Mouse (Mus musculus) thymus, adult 18-20 months (tissue): ENCODE data around the gene Sun2.

ENCODE experiments used
- DNase-seq, 2 experiments: peaks; one replicate each; pipeline ENCODE4 v3.0.0; 2022; ENCODE audit warnings: mixed read lengths in 2 of 2

Gene Sun2

DNA sequence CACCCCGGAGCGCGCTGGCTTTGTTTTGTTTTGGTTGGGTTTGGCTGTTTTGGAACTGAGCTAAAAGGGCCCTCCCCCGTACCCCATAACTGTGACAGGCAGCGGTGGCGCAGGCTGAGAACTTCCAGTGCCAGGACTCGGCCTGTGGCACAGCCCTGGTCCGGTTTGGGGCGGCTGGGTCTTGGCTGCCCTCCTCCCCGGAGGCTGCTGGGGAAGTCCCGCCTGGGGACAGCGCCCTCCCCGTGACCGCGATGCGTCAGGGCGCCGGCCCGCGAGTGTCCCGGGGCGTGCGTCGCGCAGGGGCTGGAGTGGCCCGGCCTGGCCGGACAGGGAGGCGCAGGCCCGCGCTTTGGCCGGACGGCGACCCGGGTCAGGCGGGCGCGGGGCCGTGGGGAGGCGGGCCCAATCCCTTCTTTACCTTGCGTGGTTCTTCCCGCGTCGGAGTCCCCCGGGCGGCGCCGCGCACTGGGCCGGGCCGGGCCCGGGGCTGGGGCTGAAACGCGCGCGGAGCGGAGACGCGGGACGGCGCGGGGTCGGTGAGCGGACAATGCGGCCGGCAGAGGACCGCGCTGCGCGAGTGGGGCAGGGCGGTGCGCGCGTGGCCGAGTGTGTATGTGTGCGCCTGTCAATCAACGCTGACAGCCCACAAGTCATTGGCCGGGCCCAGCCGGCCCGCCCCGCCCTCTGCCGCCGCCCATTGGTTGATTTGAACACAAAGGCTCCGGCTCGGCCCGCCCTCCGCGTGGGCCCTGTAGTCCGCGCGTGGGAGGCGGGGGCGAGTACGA lies at the start of gene Sun2:
TSS of gene Sun2 (minus strand) at position 616 of the 785 bp plus-strand sequence.
- peak; percentile 91 to 92 for DNase-seq

DNA sequence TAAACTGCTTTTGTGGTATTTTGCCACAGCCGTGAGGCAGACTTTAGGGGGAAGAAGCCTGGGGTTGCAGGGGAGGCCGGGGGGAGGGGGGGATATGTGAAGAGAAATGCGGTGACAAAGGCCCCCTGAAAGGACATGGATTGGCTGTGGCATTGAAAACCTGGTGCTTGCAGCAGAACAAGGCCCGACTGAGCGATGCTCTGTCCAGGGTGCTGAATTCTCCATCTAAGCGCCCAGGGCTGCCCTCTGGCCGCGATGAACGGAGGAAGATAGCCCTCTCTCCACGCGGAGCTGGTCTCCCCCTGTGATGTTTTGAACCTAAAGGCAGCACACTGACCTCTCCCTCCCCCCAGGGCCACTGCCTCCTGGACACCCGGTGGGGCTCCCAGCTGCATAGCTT lies 49.2 kb upstream of the Sun2 start:
- no peak for DNase-seq

DNA sequence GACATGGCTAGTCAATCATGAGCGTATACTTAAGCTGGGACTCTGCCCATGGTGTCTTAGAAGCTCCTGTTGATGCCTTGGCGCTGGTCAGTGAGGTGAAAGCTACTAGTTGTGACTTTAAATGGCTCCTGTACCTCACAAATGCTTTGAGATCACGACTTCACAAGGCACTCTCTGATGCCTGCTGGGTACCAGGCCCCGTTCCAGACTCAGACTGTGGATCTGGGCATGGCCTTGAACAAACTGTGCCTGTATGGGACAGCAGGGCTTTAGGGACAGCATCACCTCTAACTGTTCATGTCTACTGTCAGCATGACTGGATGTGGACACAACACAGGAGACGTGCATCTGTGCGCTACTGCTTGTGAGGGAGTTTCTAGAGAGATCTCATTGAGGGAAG lies 48.6 kb upstream of the Sun2 start:
- no peak for DNase-seq

DNA sequence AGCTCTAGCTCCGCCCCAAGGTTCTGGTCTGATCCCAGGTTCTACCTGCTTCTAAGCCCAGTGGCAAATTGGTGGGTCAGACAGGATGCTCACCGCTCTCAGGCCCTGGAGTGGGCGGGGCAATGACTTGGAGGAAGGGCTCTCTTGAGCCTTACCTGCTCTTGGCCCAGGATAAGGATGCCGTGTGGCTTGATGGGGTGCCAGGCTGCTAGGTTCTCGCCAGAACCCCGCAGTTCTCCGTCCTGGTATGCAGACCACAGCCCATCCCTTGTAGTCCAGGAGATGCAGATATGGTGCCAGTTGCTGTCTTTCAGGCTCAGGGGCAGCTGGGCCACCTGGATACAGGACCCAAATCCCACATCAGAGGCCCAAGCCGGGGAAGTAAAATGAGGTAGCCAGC lies 47.8 kb upstream of the Sun2 start:
- no peak for DNase-seq

DNA sequence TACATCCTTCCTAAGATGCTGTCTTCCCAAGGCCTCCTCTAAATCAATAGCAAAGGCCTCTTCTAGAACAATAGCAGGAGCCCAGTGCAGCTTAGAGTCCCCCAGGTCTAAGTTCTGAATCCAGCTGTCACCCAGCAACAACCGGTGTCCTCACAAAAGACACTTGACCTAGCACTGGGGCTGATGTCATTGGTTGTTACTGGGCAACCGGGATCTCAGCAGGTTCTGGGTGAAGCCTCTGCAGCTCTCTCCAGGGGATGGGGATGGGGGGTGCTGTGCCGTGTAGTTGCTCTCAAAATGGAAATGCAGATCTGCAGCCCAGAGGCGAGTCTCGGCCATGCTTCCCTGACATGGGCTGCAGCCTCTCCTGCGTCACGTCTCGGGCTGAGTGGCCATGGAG lies 45.5 kb upstream of the Sun2 start:
- no peak for DNase-seq

DNA sequence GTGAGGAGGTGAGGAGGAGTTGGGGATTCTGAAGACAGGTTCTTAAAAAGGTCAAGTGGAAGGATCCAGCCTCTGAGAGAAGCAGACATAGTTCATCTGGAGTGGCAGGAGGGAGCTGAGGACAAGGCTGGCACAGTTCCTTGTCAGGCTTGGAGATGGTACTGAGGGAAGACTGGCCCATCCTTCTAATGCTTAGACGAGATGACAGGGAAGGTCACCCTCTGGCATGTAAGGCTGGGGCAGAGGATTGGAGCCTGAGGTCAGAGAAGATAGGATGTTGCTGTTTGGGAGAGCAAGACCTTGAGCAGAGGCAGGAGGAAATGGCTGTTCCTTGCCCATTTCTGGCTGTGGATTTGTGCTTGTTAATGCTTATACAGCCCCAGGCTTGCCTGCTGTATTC lies 42.7 kb upstream of the Sun2 start:
- DNase-seq, result no peak

DNA sequence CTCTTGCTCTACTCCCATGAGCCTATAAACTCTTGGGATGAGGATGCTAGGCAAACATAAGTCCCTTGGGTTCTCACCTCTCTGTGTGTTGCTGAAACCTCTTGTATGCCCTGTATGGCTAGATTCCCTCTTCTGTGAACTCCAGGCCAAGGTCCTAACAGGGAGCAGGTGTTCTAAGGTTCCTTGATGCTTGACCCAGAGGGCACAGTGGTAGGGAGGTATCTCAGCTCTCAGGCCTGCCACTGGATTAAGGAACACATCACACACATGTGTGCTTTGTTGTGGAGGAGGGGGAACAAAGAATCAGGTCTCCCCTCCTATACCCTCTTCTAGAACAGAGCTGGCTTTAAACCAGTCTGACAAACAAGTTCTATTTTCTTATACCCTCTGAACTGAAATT lies 35.4 kb upstream of the Sun2 start, which contains the start of gene Dnal4:
TSS of gene Dnal4 (minus strand) at position 101 of the 400 bp plus-strand sequence.
- DNase-seq, result no peak

DNA sequence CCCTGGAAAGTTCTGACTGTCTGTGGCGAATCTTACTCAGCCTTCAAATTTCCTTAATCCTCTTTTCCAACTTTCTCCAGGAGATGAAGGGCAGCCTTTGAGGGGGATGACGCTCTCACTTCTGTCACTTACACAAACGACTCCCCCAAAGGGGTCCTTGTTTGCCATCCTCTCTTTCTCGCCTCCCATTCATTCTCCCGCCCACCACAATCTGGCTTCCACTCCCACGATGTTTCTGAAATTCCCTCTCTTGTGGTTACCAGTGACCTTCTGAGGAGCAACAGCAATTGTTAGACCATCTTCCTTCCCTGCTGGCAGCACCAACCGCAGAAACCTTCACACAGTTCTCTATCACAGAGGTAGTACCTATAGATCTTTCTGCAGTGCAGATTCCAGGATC lies 33.3 kb upstream of the Sun2 start:
- no peak for DNase-seq

DNA sequence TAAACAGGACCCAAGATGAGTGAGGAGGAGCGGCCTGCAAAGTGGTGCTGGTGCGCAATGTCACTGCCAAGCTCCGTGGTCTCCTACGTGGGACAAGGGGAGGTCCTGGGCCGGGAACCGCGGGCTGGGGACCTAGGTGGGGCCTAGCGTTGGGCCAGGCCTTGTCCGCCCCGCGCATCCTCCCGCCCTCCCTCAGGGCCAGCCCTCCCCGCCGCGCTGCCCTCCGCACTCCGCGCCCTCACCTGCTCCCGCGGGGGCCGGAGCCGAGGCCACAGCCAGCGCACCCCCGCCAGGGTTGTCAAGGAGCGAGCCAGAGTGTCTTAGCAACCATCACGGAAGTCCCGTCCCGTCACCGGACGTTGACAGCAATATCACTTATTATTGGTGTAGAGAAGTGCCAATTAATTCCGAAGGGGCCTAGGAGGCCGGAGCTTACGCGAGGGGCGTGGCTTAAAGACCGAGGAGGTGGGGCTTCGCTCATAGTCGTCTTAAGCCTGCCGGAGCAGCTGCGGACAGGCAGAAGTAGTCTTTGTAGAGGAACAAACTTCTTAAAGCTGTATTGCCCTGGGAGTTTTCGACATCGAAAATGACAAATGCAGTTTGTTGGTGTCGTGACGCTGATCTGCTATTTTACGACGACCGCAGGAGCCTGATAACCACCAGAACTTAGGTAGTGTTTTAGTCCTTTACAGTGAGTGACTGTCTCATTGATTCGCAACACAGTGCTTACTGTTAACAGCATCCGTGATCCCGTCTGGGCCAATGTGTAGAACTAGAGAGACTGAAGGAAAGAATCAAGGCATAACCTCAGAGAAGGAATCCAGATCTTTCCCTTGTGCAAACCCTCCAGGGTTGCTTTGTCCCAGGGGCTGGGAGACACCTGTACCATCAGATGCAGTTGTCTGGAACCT lies 32.0 kb upstream of the Sun2 start:
- peak; percentile 91 to 96 for DNase-seq

DNA sequence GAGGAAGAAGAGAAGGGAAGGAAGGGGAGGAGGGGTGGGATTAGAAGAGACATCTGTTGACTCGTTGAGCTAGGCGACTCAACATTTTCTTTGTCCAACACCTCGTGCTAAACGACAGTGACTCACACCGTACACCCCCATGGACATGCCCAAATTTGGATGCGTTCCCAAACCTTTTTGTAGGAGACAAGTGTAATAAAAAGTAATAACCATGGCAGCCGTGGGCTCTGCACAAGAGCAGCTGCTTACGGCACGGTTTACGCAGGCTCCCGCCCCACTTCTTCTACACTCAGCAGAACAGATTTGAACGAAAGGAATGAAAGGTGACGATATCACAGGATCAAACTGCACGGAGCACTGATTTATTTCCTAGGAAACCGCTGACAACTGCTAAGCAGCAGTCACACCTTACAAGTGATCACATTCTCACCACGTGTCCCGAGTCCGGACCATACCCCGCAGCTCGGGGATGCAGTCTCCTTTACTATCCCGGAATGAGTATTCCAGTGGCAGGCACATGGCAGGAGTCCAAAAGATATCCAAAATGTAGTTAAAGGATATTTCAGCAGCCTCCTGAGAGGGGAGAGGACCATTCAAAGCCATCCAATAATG lies 28.4 kb upstream of the Sun2 start:
- DNase-seq, result no peak

DNA sequence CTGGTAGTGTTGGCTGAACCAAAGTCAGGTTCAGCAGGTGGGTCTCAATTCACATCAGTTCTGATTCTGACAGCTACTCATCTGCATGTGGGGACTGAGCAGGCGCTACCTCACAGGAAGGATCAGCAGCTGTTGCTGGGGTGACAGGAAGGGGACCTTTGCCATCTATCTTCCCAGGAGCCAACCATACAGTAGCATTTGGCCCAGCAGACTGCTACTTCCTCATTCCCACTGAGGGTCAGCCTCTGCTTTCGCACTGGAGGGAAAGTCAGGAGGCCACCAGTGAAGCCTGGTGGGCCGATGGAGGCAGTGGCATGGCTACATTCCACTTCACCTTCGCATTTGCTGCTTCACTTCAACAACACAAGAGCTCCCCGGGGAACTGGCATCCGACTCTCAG lies 26.0 kb upstream of the Sun2 start:
- DNase-seq, result no peak

DNA sequence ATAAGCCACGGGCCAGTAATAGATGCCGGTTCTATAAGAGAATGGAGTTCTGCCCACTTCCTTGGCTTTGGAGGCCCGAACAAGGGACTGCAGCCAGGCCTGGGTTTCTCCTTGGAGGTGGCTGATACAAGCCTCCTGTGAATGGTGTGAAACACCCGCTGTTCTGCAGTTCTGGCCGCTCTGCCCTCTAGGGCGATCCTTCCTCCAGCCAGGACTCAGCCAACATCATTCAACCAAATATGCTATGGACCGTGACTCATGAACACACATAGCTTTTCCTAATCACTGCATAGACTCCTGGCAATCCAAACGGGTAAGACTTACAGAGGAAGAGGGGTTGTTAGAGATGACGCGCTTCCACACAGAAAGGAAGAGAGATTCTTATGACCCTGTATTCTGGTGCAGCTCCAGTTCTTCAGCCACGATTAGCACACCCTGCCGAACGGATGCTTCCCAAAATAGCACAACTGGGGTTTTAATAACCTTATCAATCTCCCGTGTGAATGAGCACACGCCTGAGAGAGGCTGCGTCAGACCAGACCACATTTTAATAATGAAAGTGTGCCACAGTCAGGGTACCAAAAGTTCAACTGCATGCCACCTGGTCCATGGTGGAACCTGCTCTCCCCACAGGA lies 25.1 kb upstream of the Sun2 start:
- DNase-seq, result no peak

DNA sequence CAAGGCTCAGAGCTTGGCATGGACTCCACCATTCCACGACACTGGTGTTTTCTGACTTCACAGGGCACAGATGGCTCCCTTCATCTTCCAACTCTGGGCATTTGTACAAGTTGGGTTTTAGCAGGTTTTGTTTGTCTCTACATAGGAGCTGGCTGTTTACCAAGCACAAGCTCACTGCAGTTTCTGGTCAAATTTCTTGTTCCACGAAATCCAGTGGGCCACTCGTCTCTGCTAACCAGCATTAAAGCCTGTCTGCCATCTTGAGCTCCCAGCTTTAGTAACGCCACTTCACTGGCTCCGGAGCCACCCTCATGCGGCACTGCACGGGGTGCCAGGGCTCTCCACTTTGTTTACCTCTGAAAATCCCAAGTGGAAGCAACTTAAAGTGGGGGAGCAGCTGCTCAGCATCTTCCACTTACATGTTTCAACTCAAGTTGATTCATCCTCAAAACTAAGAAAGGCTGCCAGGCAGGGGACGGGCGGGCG lies 24.3 kb upstream of the Sun2 start:
- DNase-seq, result no peak

DNA sequence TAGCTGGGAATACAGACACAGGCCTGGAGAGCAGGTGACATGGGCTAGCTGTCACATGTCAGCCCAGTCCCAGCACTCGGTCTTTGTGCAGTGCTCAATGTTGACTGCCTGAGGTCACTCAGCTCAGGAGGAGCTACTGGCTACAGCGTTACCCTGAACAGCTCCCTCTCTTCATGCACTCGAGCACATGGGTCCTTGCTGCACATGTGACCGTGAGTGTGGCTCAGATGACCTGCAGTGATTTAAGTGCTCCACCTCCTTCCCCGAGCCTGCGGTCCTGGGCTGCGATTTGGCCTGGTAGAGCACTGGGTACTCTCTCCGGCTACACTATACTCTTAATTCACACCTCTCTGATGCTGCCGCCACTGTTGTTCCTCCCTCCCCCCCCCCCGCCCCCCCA lies 23.8 kb upstream of the Sun2 start:
- DNase-seq, result no peak

DNA sequence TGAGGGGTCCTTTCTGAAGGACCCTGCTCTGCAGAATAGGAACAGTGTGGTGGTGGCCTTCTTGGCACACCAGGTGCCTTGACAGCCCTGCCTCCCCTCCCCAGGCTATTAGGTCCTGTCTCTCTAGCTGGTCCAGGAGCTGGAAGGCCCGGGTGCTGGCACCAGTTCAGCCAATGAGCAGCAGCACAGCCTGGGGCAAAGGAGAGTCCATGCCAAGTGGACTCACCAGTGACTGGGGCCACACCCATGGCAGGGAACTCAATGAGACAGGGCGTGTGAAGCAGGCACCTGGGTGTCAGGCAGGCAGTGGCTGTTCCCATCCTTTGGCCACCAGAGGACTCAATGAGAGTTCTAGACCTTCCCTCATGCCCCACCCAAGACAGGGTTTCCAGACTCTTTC lies 23.0 kb upstream of the Sun2 start:
- no peak for DNase-seq

DNA sequence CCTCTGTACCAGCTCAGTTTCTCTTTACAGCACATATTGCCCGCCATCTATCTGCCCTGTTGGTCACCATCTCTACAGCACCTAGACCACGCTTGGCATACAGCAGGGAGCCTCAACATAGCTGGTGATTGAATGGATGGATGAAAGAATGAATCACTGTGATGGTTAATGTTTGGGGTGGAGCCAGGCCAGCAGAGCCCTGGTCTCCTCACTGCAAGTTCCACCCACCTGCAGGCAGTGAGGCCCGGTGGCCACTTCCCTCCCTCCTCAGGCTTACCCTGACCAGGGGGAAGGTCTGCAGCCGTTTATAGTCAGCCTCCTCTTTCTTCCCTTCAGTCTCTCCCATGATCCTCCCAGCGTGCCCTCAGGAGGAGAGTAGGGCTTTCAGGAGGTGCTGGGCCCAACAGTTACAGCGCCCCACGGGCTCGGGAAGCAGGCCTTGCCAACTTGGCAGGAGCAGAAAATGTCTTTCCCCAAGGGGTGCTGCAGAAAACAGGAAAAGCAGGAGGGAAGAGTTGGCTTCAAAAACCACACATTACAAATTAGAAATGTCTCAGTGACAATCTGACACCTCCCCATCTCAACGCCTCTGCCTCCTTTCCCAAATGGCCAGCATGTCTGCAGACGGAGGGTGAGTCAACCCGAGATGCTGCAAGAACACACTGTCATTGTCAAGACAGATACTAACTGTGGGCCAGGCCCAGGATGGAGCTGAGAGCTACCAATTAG lies 22.4 kb upstream of the Sun2 start:
- DNase-seq, result no peak

DNA sequence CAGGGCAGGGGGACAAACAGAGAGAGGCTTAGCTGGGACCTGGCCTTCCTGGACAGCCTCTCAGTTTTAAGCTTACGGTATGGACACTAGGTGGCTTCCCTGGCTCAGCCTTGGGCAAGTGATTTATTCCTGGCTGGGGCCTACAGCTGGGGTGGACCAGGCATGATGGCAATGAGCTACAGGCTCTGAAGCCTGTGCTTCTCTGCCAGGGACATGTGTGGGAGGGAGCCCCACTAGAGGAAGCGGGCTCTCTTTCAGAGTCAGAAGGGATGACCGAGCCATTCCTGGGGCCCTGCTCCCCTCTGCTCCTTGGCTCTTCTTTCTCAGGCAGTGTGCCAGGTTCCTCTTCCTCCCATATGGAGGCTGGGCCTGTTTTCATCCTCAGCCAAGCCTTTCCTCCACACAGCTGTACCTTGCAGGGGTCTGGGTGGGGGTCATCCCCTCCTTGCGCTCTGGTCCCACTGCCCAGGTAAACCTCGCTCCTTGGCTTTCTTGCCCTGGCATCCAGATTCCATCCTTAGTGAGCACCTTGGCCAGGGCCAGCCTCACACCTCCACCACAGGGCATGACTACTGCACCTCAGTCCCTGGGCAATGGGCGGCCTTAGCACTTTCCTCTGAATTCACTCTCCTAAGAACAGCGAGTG lies 21.4 kb upstream of the Sun2 start:
- no peak for DNase-seq

DNA sequence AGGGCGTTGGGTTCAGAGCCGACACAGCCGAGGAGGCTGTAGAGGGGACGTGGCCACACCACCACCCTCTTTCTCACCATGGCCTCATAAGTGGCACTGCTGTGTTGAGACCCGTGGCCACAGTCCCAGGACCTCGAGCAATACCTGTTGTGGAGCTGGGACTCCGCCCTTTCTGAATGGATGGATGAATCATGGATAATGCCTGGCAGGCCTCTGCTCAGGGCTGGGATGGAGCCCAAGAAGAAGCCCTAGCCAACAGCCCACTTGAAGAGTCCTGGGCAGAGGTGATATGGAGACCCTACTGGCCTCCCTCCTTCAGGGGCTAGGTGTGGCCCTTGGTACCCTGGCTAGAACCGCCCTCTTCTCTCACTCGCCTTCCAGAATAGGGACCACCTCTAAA lies 20.7 kb upstream of the Sun2 start:
- DNase-seq, result no peak

DNA sequence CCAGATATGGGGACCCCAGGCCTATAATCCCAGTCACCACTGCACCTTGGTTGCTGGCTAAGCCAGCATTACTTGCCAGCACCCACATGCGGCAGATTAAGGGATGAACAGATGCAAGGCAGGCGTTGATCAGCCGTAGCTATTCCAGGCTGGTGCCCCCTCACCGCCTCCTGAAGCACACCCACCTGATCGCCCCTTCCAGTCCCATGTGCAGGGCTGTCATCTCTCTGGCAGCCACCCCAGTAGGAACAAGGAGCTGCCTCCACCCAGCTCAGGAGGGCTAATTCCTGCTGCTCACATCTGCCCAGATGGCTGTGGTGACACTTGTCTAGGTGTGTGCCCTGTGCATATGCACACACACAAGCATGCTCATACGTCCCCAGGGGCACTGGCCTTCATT lies 18.6 kb upstream of the Sun2 start:
- no peak for DNase-seq

DNA sequence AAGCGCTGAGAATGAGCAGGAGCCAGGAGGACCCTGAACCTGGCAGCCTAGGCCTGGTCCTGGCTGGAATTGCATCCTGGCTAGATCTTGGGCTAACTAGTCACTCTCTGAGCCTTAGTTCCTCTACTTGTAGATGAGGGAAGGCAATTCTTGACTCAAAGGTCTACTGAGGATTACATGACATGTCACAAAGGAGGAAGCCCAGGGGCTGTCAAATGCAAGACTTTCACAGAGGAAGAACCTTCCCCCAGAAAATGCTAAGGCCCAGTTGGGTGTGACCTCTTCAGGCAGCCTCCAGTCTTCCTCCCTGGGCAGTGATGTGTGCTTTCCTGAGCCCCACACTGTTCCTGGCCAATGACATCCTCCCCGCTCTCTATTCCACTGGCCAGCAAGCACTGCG lies 14.8 kb upstream of the Sun2 start:
- no peak for DNase-seq

DNA sequence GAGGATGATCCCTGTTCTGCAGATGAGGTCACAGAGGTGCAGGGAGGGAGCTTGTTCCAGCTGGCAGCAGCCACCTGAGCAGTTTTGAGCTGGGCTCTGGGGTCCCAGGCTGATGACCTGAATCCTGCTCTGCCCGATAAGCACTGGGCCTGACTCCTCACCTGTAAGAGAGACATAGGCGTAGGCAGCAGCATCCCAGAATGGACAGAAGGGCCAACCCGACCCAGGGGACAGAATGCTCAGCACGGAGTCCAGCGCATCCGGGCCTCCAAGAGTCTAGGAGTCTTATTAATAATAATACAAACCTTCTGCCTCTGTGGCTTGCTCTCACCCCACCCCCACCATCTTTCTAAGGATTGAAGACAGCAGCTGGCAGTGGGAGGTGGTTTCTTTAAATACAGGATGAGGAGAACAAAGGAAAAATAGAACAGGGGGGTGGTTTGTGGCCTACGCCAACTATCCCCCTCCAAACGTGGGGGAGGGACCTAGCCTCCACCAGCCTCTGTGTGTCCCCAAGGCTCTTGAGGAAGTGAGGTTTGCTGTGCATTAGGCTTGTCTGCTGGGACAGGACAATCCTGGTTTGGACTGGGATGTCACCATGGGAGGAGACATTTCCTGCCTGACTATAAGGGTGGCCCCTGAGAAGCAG lies 13.8 kb upstream of the Sun2 start:
- no peak for DNase-seq
